ENCODE assay signal across 9 mouse cellular contexts in genomic region chr12:107757996-107758791, GRCm38 (mm10).
DNase-seq lines count a peak whose midpoint lies in the region; ATAC-seq lines count a peak whose summit lies in the region.
"Had no signal": no experiment of that assay in that cellular context is flagged by ENCODE, and none has a peak within 500 bp of the region (broad histone marks: within the 10 kb centered on the region; RNA-seq: fewer than 3 reads in every experiment).

No protein-coding gene starts in this region.

- no peak overlapping the region; the same call in 1 of the 2 replicates for H3K27ac ChIP-seq in lung, embryonic 16.5 days (ENCODE audit: low read length)
- H3K27ac ChIP-seq in forebrain, embryonic 11.5 days (ENCODE audit: low read depth, low read length), result no peak overlapping the region
- H3K27ac ChIP-seq: heart, adult 2 months had no signal

- no peak overlapping the region for H3K4me2 ChIP-seq in lung, embryonic 16.5 days (ENCODE audit: low read depth, low read length)
- no peak overlapping the region for H3K4me2 ChIP-seq in forebrain, embryonic 11.5 days (ENCODE audit: low read depth, low read length, severe bottlenecking)

- H3K27me3 ChIP-seq in lung, embryonic 16.5 days (ENCODE audit: control insufficient read depth, insufficient read depth, low read depth, low read length), result no peaks in the 10 kb centered on the region
- no peaks in the 10 kb centered on the region for H3K27me3 ChIP-seq in forebrain, embryonic 11.5 days (ENCODE audit: control insufficient read depth, insufficient read depth, low read length)

- 20% methylated on average over 11 of the region's 16 CpGs for WGBS in lung, embryonic 16.5 days
- 11% methylated on average over 16 of the region's 16 CpGs for WGBS in forebrain, embryonic 11.5 days

- H3K9me3 ChIP-seq in lung, embryonic 16.5 days (ENCODE audit: control insufficient read depth, low read length), result no peaks in the 10 kb centered on the region
- no peaks in the 10 kb centered on the region for H3K9me3 ChIP-seq in forebrain, embryonic 11.5 days (ENCODE audit: control insufficient read depth, low read length)

- H3K4me3 ChIP-seq in lung, embryonic 16.5 days (ENCODE audit: low read length), result no peak overlapping the region
- no peak overlapping the region for H3K4me3 ChIP-seq in forebrain, embryonic 11.5 days (ENCODE audit: low read depth, low read length)
- H3K4me3 ChIP-seq: heart, adult 2 months had no signal

- no peaks in the 10 kb centered on the region for H3K36me3 ChIP-seq in lung, embryonic 16.5 days (ENCODE audit: control insufficient read depth, insufficient read depth, low read length)
- no peaks in the 10 kb centered on the region for H3K36me3 ChIP-seq in forebrain, embryonic 11.5 days (ENCODE audit: control insufficient read depth, insufficient read depth, low read length)

- ATAC-seq in lung, embryonic 16.5 days (ENCODE audit: low read depth), result peak; percentile 39
- ATAC-seq in forebrain, embryonic 11.5 days (replicated peaks; ENCODE audit: low FRiP score), result peak; percentile 77

- peaks cover 35% of the 10 kb centered on the region for H3K4me1 ChIP-seq in lung, embryonic 16.5 days (replicated peaks; ENCODE audit: control insufficient read depth, insufficient read depth, low read length)
- peaks cover 20% of the 10 kb centered on the region for H3K4me1 ChIP-seq in forebrain, embryonic 11.5 days (replicated peaks; ENCODE audit: control insufficient read depth, insufficient read depth, low read length)

- no peak for DNase-seq in lung, postnatal 36 days
- peak; percentile 77 for DNase-seq in forebrain, embryonic 11.5 days (ENCODE audit: low spot score)
- DNase-seq in mesoderm, embryonic 11.5 days (ENCODE audit: low read depth, low spot score), result peak; percentile 56
- DNase-seq in thymus, postnatal 36 days, result peak; percentile 51 to 77
- DNase-seq in spleen, adult 12 weeks (ENCODE audit: low spot score), result no peak
- DNase-seq in urinary bladder, adult 18-20 months (ENCODE audit: low spot score in 2 of 2), result no peak
- DNase-seq in adipocyte (ENCODE audit: low spot score), result no peak

- no peak overlapping the region for H3K9ac ChIP-seq in lung, embryonic 16.5 days (ENCODE audit: low read length)
- H3K9ac ChIP-seq in forebrain, embryonic 11.5 days (ENCODE audit: low read length), result peak overlapping the region; percentile 14; the same call in 1 of the 2 replicates

Comparison
In these comparisons a context has a peak if more than half of its experiments do, and no peak if none do; other contexts are left out.
1. DNase-seq: peak in forebrain, embryonic 11.5 days (single experiment), mesoderm, embryonic 11.5 days (single experiment) and thymus, postnatal 36 days (2 of 2); none in lung, postnatal 36 days (single experiment), spleen, adult 12 weeks (single experiment), urinary bladder, adult 18-20 months (0 of 2) and adipocyte (single experiment).